Mouse (Mus musculus): ENCODE measurements around the gene Hspb9.

The Hspb9 gene

GRCm38 (mm10) chr11:100730477-100731205 lies 17.0 kb downstream of the Hspb9 start:
- DNase-seq (ENCODE audit: low read depth): no peak

DNA sequence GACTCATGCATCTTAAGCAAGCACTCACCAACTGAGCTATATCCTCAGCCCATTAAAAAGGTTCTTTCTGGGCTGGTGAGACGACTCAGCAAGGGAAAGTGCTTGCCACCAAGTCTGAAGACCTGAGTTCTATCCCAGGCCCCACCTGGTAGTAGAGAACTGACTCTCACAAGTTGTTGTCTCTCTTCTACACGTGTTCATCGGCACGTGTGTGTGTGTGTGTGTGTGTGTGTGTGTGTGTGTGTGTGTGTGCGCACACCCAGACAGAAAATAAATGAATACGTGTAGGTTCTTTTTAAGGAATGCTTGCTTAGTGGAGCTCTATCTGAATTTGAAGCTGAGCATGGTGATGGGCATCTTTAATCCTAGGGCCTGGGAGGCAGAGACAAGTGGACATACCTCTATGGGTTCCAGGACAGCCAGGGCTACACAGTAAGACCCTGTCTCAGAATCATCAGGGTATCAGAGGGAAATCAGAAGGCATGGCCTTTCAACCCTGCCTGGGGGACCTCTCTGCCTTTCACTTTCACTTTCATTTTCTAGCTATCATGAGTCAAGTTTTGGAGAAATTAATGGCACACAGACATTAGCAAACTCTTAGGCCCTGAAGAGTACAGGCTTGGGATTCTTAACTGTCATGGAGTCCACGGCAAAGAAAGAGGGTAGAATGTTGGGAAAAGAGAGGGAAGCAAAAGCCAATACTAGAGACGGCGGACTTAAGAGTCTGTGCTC lies 21.6 kb downstream of the Hspb9 start:
- DNase-seq (ENCODE audit: low read depth): no peak

DNA sequence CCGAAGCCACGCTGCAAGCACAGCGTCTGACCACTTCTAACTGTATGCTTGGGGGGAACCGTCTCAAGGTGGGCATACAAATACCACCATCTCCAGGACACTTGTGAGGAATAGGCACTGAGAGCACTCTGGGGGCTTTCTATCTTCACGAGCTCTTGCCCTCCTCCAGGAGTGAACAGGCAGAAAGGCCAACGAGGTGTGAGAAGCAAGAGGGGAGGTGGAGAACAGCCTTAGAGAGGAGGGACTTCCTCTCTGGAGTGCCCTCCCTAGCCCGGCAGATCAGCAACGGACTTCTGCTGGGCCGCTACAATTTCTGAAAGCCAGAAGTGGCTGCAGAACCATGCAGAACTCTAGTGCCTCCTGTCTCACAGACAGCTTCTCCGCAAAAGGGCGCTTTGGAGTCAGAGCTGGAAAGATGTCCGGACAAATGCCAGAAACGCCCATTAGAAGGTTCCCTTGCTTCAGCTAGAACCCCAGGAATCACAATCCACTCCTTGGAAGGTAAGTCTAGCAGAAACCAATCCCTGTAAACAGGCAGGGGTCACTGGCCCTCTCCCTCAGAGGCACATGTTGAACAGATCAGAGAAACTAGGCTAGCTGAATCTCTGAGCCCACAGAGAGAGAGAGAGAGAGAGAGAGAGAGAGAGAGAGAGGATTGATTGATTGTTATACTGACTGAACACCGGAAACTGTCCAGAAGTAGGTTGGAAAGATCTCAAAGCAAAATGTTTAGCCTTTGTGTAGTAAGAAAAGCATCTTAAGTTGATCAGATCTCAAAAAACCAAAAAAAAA lies 22.5 kb downstream of the Hspb9 start:
- no peak for DNase-seq (ENCODE audit: low read depth)

DNA sequence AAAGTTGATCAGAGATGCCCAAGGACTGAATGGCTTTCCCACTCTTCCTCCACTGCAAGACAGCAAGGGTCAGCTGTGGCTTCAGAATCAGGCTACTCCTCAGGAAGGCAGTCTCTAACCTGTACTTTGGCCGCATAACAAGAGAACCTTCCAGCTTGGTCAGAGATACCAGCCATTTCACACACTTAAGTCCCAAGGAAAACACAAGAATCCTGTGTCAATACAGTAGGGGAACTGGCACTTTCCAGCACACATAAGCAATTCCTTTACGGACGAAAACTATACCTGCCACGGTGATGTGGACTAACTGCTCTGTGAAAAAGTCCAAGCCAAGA lies 23.1 kb downstream of the Hspb9 start:
- no peak for DNase-seq (ENCODE audit: low read depth)

GRCm38 (mm10) chr11:100737105-100737733 lies 23.6 kb downstream of the Hspb9 start:
- DNase-seq (ENCODE audit: low read depth): no peak

- DNase-seq (ENCODE audit: low read depth): peak; percentile 99
Observed at GRCm38 (mm10) chr11:100738066-100738604, 24.5 kb downstream of the Hspb9 start, which contains the start of gene Rab5c. Rab5c (minus strand) TSS chr11:100738215.

DNA sequence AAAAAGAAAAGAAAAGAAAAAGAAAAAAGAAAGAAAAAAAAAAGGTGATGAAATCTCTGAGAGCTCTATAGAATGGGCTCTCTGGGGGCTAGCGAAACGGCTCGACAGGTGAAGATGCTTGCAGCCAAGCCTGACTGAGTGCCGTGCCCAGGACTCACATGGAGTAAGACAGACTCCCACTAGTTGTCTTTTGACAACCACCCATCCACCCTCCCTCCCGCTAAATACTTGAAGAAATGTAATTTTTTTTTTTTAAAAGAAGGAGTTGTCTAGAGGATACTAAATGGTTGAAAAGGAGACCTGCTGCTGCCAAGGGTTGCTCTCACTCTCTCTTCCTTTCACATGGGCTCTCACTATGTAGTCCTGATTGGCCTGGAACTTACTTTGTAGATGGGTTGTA lies 25.1 kb downstream of the Hspb9 start:
- DNase-seq (ENCODE audit: low read depth): no peak

- no peak for DNase-seq (ENCODE audit: low read depth)
Observed at GRCm38 (mm10) chr11:100741348-100741747, 27.7 kb downstream of the Hspb9 start.

- no peak for DNase-seq (ENCODE audit: low read depth)
Observed at GRCm38 (mm10) chr11:100745085-100745484, 31.4 kb downstream of the Hspb9 start.

DNA sequence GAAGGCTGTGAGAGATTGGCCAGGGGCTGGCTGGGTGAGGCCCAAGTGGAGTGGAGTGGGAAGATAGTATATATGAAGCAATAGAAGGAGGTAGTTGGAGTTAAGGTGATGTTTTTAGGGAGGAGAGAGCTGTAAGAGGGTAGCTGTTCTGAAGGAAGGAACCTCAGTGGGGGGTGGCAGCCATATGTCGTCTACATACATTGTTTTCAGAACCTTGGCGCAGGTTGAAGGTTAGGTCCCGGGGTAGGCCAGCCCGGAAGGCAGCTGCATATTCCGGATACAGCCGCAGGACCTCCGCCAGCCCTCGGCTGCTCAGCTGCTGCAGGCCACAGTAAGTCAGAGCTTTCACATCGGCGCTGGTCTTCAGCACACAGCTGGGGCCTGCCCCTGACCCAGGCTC lies 32.9 kb downstream of the Hspb9 start:
- DNase-seq (ENCODE audit: low read depth): no peak

- no peak for DNase-seq (ENCODE audit: low read depth)
Observed at GRCm38 (mm10) chr11:100747114-100747513, 33.5 kb downstream of the Hspb9 start.

DNA sequence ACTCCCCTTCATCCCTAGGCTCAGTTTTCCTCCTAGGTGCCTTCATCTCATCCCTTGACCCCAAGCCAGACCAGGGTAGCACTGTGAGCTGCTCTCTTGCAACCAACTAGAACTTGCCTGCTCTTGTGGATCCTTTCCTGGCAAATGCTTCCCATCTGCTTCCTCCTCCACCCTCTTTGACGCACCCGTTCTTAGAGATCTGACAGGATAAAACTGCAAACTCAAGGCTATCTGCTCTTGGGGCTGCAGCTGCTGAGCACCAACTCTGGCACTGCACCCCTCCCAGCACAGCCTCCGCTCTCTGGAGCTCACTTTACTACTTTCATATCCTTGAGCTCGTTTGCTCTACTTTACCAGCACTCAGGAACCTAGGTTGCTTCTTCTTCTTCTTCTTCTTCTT lies 35.0 kb downstream of the Hspb9 start:
- DNase-seq (ENCODE audit: low read depth): no peak

DNA sequence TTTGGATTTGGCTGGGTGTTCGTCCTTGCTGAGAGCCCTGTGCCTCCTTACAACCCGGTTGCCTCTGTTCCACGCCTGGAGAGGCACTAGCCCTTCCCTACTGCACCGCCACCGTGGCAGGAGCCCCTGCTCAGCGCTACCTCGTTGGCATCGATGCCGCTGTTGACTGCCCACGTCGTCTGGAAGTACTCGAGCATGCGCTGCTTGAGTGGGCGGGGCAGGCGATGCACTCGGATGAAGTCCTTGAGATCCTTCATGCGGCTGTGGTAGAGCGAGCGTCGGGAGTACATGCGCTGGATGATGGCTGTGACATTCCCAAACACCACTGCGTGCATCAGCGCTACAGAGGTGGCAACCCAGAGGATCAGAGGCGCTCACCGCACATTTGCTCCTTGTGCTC lies 35.8 kb downstream of the Hspb9 start:
- no peak for DNase-seq (ENCODE audit: low read depth)

DNA sequence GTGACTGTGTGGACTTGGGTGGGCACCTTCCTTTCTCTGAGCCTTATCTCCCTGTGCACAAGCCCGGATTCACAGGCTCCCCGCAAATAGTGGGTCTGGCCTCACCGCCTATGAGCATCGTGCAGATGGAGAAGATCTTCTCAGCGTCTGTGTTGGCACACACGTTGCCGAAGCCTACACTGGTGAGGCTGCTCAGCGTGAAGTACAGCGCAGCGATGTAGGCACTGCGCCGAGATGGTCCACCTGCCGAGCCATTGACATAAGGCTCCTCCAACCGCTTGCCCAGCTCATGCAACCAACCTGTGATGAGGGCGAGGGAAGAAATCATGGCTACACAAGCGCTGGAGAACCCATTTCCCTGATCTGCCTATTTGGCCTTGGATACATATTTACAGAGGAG lies 36.5 kb downstream of the Hspb9 start:
- DNase-seq (ENCODE audit: low read depth): no peak

- DNase-seq (ENCODE audit: low read depth): no peak
Observed at GRCm38 (mm10) chr11:100752294-100752693, 38.6 kb downstream of the Hspb9 start.

- DNase-seq (ENCODE audit: low read depth): no peak
Observed at GRCm38 (mm10) chr11:100754021-100754692, 40.5 kb downstream of the Hspb9 start.

- no peak for DNase-seq (ENCODE audit: low read depth)
Observed at GRCm38 (mm10) chr11:100754693-100755057, 41.0 kb downstream of the Hspb9 start.

- DNase-seq (ENCODE audit: low read depth): no peak
Observed at GRCm38 (mm10) chr11:100756476-100756875, 42.8 kb downstream of the Hspb9 start.

GRCm38 (mm10) chr11:100757566-100757965 lies 43.9 kb downstream of the Hspb9 start:
- no peak for DNase-seq (ENCODE audit: low read depth)

DNA sequence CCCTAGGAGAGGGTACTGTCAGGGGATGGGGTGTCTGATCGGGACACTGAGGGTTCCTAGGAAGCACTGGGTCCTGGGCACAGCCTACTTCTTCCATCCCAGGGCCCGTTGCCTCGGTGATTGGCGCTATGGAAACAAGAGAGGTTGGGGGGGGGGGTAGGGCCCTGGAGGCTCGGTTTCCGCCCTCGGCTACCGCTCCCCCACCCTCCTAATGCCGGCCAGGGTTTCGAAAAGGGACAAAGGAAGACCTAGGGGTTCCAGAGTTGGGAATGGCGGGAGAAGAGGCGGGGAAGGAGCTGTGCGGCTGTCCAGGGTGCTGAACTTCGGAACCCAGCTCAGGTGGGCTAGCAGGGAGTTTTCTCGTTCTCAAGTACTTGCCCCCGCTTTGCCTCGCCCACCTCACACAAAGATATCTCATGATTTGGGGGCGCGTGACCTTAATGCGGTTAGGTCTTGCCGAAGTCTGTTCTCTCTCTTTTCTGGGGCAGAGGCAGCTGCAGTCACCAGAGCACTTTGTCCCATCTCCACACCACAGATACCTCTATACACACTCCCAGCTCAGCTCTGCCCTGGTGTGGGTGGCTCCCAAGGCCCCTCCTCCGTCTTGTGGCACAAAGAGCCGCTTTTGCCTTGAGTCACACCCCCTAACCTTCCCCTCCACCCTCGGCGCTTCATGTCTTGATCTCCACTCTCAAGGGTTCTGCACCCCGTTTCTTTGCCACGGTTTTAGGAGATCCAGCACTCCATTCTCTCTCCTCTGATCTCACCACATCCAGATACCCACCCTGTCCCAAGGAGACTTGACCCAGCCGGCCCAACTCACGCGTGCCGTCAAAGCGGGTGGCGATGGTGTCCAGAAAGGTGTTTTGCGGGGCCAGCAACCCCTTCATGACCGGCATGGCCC lies 45.3 kb downstream of the Hspb9 start:
- DNase-seq (ENCODE audit: low read depth): no peak

Measured in c-Kit-positive CD71-negative TER-119-negative erythroid progenitor cells, embryonic 14.5 days (primary cell).